Mouse (Mus musculus) brain, embryonic 14.5 days (tissue): Measurements from ENCODE around the gene Olfr71.

Experiments
- CTCF ChIP-seq: fragments of 200-500 bp; IDR thresholded peaks from 2 replicates; pipeline ENCODE4 v1.5.1; 2012; ENCODE audit warnings: inconsistent platforms, mild to moderate bottlenecking, moderate library complexity, borderline replicate concordance; ENCODE audit not compliant: insufficient read depth, insufficient read length; ENCODE audit errors: extremely low read depth
- POLR2A ChIP-seq: fragments of 200-500 bp; IDR thresholded peaks from 2 replicates; pipeline ENCODE4 v1.6.1; 2012; ENCODE audit warnings: mild to moderate bottlenecking, inconsistent platforms, borderline replicate concordance; ENCODE audit not compliant: poor library complexity, insufficient read depth, insufficient read length, severe bottlenecking; ENCODE audit errors: extremely low read depth

DNA sequence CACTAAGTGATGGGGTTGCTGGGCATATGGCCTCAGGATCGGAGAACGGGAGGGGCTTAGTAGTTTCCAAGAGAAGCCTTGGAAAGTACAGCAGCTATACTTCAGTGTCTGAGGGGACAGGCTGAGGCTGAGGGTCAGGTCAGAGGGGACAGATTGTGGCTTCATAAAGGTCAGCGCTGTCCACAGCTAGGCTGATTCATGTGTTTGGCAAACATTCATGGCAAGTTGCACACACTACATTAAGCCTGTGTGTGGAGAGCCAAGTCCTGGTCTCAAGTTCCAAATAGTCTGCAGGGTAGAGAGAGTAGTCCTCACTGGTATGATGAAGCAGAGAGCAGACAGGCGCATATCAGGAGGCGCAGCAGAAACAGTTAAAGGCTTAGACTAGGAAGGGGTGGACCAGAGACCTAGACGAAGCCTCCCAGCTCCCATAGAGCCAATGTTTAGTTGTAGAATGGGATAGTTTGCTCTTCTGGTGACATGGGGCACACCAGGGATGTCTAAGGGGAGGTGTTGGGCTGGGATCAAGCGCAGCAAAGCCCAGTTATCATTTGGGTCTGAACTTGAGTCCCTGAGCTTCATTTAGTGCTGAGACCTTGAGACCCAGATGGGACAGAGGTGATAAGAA lies 30.5 kb downstream of the Olfr71 start:
- TF ChIP-seq CTCF (no peak), POLR2A (no peak)
